ENCODE assay signal across 8 mouse cellular contexts in the genomic region with DNA sequence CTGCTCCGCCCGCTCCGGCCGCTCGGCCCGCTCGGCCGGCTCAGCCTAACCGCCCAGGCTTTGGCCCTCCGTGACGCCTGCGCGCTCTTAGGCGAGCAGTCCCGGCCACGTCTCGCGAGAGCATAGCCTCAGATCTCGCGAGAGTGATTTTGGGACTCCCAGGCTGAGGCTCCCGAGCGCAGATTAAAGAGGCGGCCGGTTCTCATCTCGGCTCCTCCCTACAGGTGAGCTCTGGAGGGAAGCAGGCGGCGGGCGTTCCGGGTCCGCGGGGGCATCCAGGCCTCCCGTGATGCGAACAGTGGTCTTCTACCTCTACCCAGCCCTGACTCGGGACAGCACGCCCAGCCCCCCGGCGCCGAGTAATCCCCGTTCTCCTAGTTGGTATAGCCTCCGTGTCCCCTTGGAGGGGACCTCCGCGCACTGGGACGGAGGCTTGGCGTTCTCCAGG. TPM values are rescaled to one million over a fixed set of nuclear protein-coding genes. Genes with fewer than 3 reads are reported as not detected.
A peak's percentile ranks its signal among the peaks of the same experiment; 100 is the strongest.
DNase-seq lines count a peak whose midpoint lies in the region; ATAC-seq lines count a peak whose summit lies in the region.

A gene (minus strand): TSS at position 89 of the 448 bp plus-strand sequence.

- peak; percentile 93 for DNase-seq in R1 (ENCODE audit: low read depth, low spot score)
- peak; percentile 89 to 94 for DNase-seq in cerebellum, postnatal 25 days
- DNase-seq in frontal cortex, postnatal 25 days (ENCODE audit: low spot score in 2 of 2), result peak; percentile 70 to 79
- peak; percentile 84 for DNase-seq in left cerebral cortex, adult 11 months (ENCODE audit: low spot score)
- peak; percentile 90 to 94 for DNase-seq in lung, postnatal 4 days
- peak; percentile 88 for DNase-seq in retina, postnatal 7 days (ENCODE audit: low read depth, low spot score)
- peak; percentile 75 for DNase-seq in urinary bladder, adult 2 months (ENCODE audit: low spot score)

- no peaks in the 10 kb centered on the region for H3K36me3 ChIP-seq in hindbrain, embryonic 15.5 days

- peak within 1 kb of the TSS; percentile 72 for H3K9ac ChIP-seq in hindbrain, embryonic 15.5 days

- WGBS in hindbrain, embryonic 15.5 days, result 14% methylated on average over 41 of the region's 44 CpGs

- H3K4me1 ChIP-seq in hindbrain, embryonic 15.5 days (replicated peaks), result peaks cover 14% of the 10 kb centered on the region

- H3K27ac ChIP-seq in hindbrain, embryonic 15.5 days (replicated peaks), result peak within 1 kb of the TSS; percentile 90

- H3K27me3 ChIP-seq in hindbrain, embryonic 15.5 days, result no peaks in the 10 kb centered on the region

- peak; percentile 99 for ATAC-seq in hindbrain, embryonic 15.5 days (ENCODE audit: low FRiP score, low read depth)

- H3K4me3 ChIP-seq in hindbrain, embryonic 15.5 days, result peak within 1 kb of the TSS; percentile 65

- peak within 1 kb of the TSS; percentile 55 for H3K4me2 ChIP-seq in hindbrain, embryonic 15.5 days

- no peaks in the 10 kb centered on the region for H3K9me3 ChIP-seq in hindbrain, embryonic 15.5 days

RNA-seq across cellular contexts. Expression of the gene that starts here (rescaled TPM):
- 6.3 and 6.6 TPM in 2 replicates for polyA plus RNA-seq in hindbrain, embryonic 15.5 days (2015; fragmentation: Nextera tagmentation; extraction: Ambion mirVana)
- polyA plus RNA-seq in urinary bladder, adult 2 months (2012; rRNA removed), result 5.0 and 5.1 TPM in 2 replicates

Comparison
In these comparisons a context has a peak if more than half of its experiments do, and no peak if none do; other contexts are left out.
1. Peak in every context shown above with its lines: DNase-seq, ATAC-seq, H3K4me3 ChIP-seq and H3K27ac ChIP-seq.